Mouse (Mus musculus) cortical plate, adult 2 months (tissue): ENCODE data around the gene Bcl6b.

Experiments
- CTCF ChIP-seq: fragments of 200-500 bp; IDR thresholded peaks from 2 replicates; pipeline ENCODE4 v1.5.1; 2011; ENCODE audit warnings: mild to moderate bottlenecking, control low read depth, low read length; ENCODE audit not compliant: insufficient read depth; ENCODE audit errors: extremely low read depth
- POLR2A ChIP-seq: fragments of 200-500 bp; IDR thresholded peaks from 2 replicates; pipeline ENCODE4 v1.6.1; 2011; ENCODE audit warnings: mild to moderate bottlenecking, low read length, control low read depth; ENCODE audit not compliant: insufficient read depth; ENCODE audit errors: extremely low read depth

DNA sequence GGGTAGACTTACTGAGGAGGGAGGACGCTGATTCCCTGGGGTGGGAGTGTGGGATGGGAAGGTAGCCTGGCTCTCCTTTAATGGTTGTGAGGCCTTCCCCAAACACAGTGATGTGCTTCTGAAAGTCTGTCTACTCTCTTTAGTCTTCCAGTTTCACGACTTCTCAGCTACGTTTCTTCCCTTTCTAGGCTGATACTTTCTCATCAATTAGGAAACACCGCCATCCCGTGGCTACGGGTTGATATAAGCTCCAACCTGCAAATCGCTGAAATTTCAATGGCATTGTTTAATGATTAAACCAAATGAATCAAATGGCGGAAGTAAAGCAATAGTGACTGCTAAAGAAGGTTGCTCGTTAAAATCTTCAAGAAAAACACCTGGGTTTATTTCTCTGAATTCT, 16.7 kb downstream of the Bcl6b start:
- peak; percentile 79 for TF ChIP-seq CTCF
- TF ChIP-seq POLR2A: no peak
